Mouse (Mus musculus) ES-E14 (cell line): ENCODE measurements at regions not wholly inside any gene's neighbourhood (a gene's known extent, or its start where the extent isn't known, plus 50 kb on each side); places are given as distances from the start of the nearest gene placed in this dataset.

Experiments
- CHD2 ChIP-seq: IDR thresholded peaks from 2 replicates; pipeline ENCODE4 v1.6.1; 2014; ENCODE audit warnings: mild to moderate bottlenecking, low read depth, low read length, inconsistent platforms
- MAFK ChIP-seq: IDR thresholded peaks from 2 replicates; pipeline ENCODE4 v1.6.1; 2014; ENCODE audit warnings: mild to moderate bottlenecking, low read depth, low read length, inconsistent platforms; ENCODE audit not compliant: insufficient read depth

GRCm38 (mm10) chr13:83278695-83279094 lies 225.1 kb upstream of the Mef2c start:
- TF ChIP-seq MAFK (no peak), CHD2 (no peak)
